Mouse (Mus musculus) lung, embryonic 15.5 days (tissue): ENCODE results near the gene Gm11042. TPM values are rescaled to one million over a fixed set of nuclear protein-coding genes. Genes with fewer than 3 reads are reported as not detected.
A peak's percentile ranks its signal among the peaks of the same experiment; 100 is the strongest.

Experiments used
- ATAC-seq: fragments of 200-750 bp; cut with Nextera tagmentation; 2 replicates; pipeline ENCODE4 v1.8.0; 2017; ENCODE audit warnings: moderate number of reproducible peaks, borderline replicate concordance; ENCODE audit not compliant: low FRiP score, low TSS enrichment; ENCODE audit errors: extremely low read depth
- H3K27ac ChIP-seq: fragments of 300-500 bp; sonication (generic); 2 replicates; pipeline ENCODE4 v1.5.1; 2015; ENCODE audit warnings: moderate library complexity, mild to moderate bottlenecking, inconsistent platforms
- H3K27me3 ChIP-seq: fragments of 300-500 bp; sonication (generic); 2 replicates; pipeline ENCODE4 v1.6.1; 2015; ENCODE audit warnings: inconsistent platforms
- H3K36me3 ChIP-seq: fragments of 300-500 bp; sonication (generic); 2 replicates; pipeline ENCODE4 v1.6.1; 2015; ENCODE audit warnings: inconsistent platforms
- H3K4me1 ChIP-seq: fragments of 300-500 bp; sonication (generic); 2 replicates; pipeline ENCODE4 v1.6.1; 2015; ENCODE audit warnings: inconsistent platforms
- H3K4me2 ChIP-seq: fragments of 300-500 bp; sonication (generic); 2 replicates; pipeline ENCODE4 v1.6.1; 2015; ENCODE audit warnings: inconsistent platforms, mild to moderate bottlenecking, moderate library complexity
- H3K4me3 ChIP-seq: fragments of 300-500 bp; sonication (generic); 2 replicates; pipeline ENCODE4 v1.5.1; 2015; ENCODE audit warnings: mild to moderate bottlenecking, inconsistent platforms
- H3K9ac ChIP-seq: fragments of 300-500 bp; sonication (generic); 2 replicates; pipeline ENCODE4 v1.6.1; 2015; ENCODE audit warnings: inconsistent platforms
- H3K9me3 ChIP-seq: fragments of 300-500 bp; sonication (generic); 2 replicates; pipeline ENCODE4 v1.6.1; 2016; ENCODE audit warnings: inconsistent platforms
- WGBS: fragments of 180-500 bp; shearing (Covaris S2); methylation state at CpG from one replicate; pipeline ENCODE4 v1.1.7; 2015; 5-methylcytosine and 5-hydroxymethylcytosine counted together
- polyA plus RNA-seq: library from polyadenylated mRNA; unstranded; fragments of >200 nt; fragmentation: Nextera tagmentation; extraction: Ambion mirVana; gene quantifications from 2 replicates; pipeline ENCODE4 v1.2.1, GENCODE M21; 2015

The Gm11042 gene
- polyA plus RNA-seq, 1 experiment from 2014 or later: not detected

- Histone ChIP-seq H3K27me3 (no peaks in the 10 kb centered on the region), H3K9me3 (no peaks in the 10 kb centered on the region), H3K36me3 (no peaks in the 10 kb centered on the region), H3K9ac (no peak overlapping the region), H3K27ac (no peak overlapping the region), H3K4me1 (no peaks in the 10 kb centered on the region), H3K4me2 (0 out of 2 replicates have a peak overlapping the region, but pooled peaks have one; percentile 26), H3K4me3 (no peak overlapping the region)
- no peak for ATAC-seq
- 11% methylated on average over 10 of the region's 10 CpGs for WGBS
These were observed 4.1 kb upstream of the Gm11042 start for GRCm38 (mm10) chr12:74320318-74320717.

DNA sequence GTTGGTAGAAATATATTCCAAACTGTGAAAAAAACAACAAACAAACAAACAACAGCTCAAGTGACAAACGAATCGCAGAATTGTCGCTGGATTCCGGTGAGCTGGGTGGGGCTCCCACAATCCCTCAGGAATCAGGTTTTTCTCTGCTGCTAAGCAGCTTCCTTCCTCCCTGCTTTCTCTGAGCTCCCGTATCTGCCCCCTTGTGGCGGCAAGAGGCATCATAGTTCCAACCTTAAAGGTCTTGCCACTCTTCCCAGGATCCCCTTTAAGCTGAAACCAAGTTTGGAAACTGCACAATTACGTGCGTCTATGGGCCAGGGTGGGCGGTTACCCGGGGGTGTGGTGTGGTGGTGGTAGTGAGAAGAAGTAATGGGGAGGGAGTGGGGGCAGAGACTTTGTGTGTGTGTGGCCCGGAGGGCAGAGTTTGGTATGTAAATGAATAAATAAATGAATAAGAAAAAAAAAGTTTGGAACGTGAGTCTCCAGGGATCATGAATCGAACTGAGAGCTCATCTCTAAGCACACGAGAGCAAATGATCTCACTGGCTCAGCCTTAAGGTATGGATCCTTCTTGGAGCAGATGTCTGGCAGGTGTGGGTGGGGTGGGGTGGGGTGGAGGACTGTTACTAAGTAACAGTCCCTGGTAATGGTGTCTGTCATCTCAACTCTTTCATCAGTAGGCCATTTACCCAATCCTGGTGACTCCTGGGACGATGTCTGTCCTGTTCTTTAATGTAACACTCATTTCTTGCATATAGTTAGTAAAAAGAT lies 980 bp upstream of the Gm11042 start:
- no peaks in the 10 kb centered on the region for H3K36me3 ChIP-seq
- peak overlapping the region; percentile 75 for H3K27ac ChIP-seq
- H3K9me3 ChIP-seq: no peaks in the 10 kb centered on the region
- H3K4me1 ChIP-seq: no peaks in the 10 kb centered on the region
- H3K27me3 ChIP-seq: no peaks in the 10 kb centered on the region
- H3K4me3 ChIP-seq: peak overlapping the region; percentile 56
- ATAC-seq: peak; percentile 87
- H3K4me2 ChIP-seq: peak overlapping the region; percentile 66
- WGBS: 7% methylated on average over 15 of the region's 15 CpGs
- peak overlapping the region; percentile 57 for H3K9ac ChIP-seq

DNA sequence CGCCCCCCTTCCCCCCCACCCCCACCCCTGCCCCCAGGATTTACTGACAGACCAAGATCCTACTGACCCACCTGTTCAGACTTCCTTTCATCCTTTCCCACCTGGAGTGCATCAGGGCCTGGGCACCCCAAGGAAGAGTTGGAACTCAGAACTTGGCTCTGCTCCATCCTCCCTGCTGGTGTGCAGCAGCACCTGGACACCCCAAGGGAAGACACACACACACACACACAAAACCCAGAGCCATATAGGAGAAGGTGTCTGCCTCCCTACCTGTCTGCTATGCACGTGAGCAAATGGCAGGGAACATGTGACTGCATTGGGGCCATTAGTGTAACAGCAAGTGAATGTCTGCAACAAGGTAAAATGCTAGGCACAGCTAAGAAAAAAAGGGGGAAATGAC lies 973 bp downstream of the Gm11042 start:
- Histone ChIP-seq H3K4me2 (no peak overlapping the region), H3K27me3 (no peaks in the 10 kb centered on the region), H3K36me3 (no peaks in the 10 kb centered on the region), H3K4me1 (no peaks in the 10 kb centered on the region), H3K4me3 (no peak overlapping the region), H3K9me3 (no peaks in the 10 kb centered on the region), H3K9ac (no peak overlapping the region), H3K27ac (no peak overlapping the region)
- ATAC-seq: no peak
- 41% methylated on average over 2 of the region's 2 CpGs for WGBS

GRCm38 (mm10) chr12:74312611-74313010 lies 3.6 kb downstream of the Gm11042 start:
- Histone ChIP-seq H3K27ac (no peak overlapping the region), H3K4me3 (no peak overlapping the region), H3K4me1 (no peaks in the 10 kb centered on the region), H3K4me2 (no peak overlapping the region), H3K27me3 (no peaks in the 10 kb centered on the region), H3K9me3 (no peaks in the 10 kb centered on the region), H3K36me3 (no peaks in the 10 kb centered on the region), H3K9ac (no peak overlapping the region)
- no peak for ATAC-seq
- 81% methylated on average over 3 of the region's 3 CpGs for WGBS

DNA sequence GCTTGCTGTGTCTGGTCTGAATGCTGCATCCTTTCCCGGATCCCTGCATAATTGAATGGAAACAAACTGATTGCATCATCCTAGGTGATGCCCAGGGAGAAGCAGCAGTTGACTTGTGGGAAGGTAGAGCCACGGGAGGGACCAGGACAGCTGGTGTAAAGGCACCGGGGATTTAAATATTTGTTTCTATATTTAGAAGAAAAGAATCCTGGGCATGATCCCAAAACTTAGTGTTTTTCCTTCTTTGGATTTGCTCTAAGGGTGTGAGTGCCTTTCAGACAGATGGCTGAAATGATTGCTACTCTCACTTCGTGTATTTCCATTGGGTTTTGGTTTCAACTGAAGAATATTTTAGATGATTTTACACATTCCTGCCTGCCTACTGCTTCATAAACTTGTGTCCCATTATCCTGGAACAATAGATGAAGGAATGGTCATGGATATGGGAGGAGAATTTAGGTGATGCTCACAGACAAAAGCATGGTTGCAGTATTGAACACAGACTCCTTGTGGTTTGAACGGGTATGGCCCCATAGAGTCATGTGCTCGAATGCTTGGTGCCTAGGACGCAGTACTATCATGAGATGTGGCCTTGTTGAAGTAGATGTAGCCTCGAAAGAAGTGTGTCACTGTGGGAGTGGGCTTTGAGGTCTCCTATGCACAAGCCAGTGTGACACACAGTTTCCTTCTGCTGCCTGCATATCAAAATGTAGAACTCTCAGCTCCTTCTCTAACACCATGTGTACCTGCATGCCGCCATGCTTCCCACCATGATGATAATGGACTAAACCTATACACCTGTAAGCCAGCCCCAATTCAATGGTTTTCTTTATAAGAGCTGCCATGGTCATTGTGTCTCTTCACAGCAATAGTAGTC lies 12.5 kb downstream of the Gm11042 start:
- H3K27ac ChIP-seq: no peak overlapping the region
- no peak overlapping the region for H3K9ac ChIP-seq
- H3K9me3 ChIP-seq: no peaks in the 10 kb centered on the region
- 63% methylated on average over 9 of the region's 9 CpGs for WGBS
- no peak overlapping the region for H3K4me3 ChIP-seq
- no peaks in the 10 kb centered on the region for H3K36me3 ChIP-seq
- no peak for ATAC-seq
- H3K27me3 ChIP-seq: no peaks in the 10 kb centered on the region
- no peaks in the 10 kb centered on the region for H3K4me1 ChIP-seq
- H3K4me2 ChIP-seq: no peak overlapping the region

DNA sequence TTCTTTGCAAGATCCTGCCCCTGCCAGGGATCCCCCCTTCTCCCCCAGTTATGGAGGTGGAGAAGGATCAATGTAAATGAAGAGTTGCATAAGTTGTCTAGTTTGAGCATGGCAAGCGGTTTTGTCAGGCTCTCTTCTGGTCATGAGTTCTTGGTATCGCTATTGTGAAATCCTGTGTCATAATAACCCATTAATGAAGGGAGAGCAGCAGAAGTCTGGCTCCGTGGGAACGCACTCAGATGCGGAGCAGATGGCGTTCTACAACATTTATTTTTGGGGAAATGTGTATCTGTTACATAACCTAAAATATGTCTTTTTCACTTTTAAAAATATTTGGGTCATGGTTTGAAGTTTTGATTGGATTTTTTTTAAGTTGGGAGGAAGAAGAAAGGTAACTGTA lies 14.6 kb downstream of the Gm11042 start:
- WGBS: 79% methylated on average over 6 of the region's 6 CpGs
- Histone ChIP-seq H3K27me3 (no peaks in the 10 kb centered on the region), H3K4me1 (no peaks in the 10 kb centered on the region), H3K9ac (no peak overlapping the region), H3K9me3 (no peaks in the 10 kb centered on the region), H3K27ac (no peak overlapping the region), H3K4me2 (no peak overlapping the region), H3K4me3 (no peak overlapping the region), H3K36me3 (no peaks in the 10 kb centered on the region)
- no peak for ATAC-seq

GRCm38 (mm10) chr12:74296374-74296773 lies 19.8 kb downstream of the Gm11042 start:
- H3K9ac ChIP-seq: no peak overlapping the region
- ATAC-seq: no peak
- H3K27ac ChIP-seq: no peak overlapping the region
- WGBS: 27% methylated on average over 5 of the region's 5 CpGs
- no peaks in the 10 kb centered on the region for H3K9me3 ChIP-seq
- H3K27me3 ChIP-seq: peaks cover 14% of the 10 kb centered on the region; the same call in 1 of the 2 replicates
- H3K36me3 ChIP-seq: no peaks in the 10 kb centered on the region
- H3K4me3 ChIP-seq: no peak overlapping the region
- no peak overlapping the region for H3K4me2 ChIP-seq
- no peaks in the 10 kb centered on the region for H3K4me1 ChIP-seq

DNA sequence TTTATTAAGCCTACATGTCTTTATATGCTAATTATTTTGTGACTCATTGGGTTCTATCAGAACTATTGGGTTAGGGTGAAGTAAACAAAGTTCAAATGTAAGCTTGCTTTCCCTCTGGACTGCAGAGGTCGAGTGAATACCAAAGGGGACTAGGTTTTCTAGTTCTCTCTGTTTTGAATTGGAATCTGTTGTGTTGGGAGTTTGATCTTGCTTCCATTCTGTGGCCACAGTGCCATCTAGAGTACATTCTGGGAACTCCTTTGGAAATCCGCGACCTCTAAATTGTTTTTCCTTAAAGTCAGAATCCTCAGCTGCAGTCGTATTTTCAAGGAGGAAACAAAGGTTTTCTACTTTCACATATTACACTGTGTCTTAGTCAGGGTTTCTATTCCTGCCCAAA lies 22.6 kb downstream of the Gm11042 start:
- no peaks in the 10 kb centered on the region for H3K36me3 ChIP-seq
- WGBS: 1% methylated on average over 4 of the region's 4 CpGs
- H3K9ac ChIP-seq: no peak overlapping the region
- no peaks in the 10 kb centered on the region for H3K4me1 ChIP-seq
- no peaks in the 10 kb centered on the region for H3K9me3 ChIP-seq
- no peak overlapping the region for H3K4me2 ChIP-seq
- no peak overlapping the region for H3K27ac ChIP-seq
- no peak overlapping the region for H3K4me3 ChIP-seq
- peaks cover 14% of the 10 kb centered on the region; the same call in 1 of the 2 replicates for H3K27me3 ChIP-seq
- ATAC-seq: no peak

GRCm38 (mm10) chr12:74290983-74291382 lies 25.2 kb downstream of the Gm11042 start:
- H3K36me3 ChIP-seq: no peaks in the 10 kb centered on the region
- no peak overlapping the region for H3K4me3 ChIP-seq
- no peaks in the 10 kb centered on the region for H3K4me1 ChIP-seq
- H3K9me3 ChIP-seq: no peaks in the 10 kb centered on the region
- H3K9ac ChIP-seq: no peak overlapping the region
- WGBS: 79% methylated on average over 4 of the region's 4 CpGs
- no peak for ATAC-seq
- no peak overlapping the region for H3K4me2 ChIP-seq
- no peak overlapping the region for H3K27ac ChIP-seq
- H3K27me3 ChIP-seq: peaks cover 17% of the 10 kb centered on the region

- H3K4me3 ChIP-seq: peak overlapping the region; percentile 35
- H3K9me3 ChIP-seq: no peaks in the 10 kb centered on the region
- peaks cover 39% of the 10 kb centered on the region for H3K27me3 ChIP-seq
- no peaks in the 10 kb centered on the region for H3K36me3 ChIP-seq
- ATAC-seq: no peak
- no peak overlapping the region for H3K27ac ChIP-seq
- no peak overlapping the region for H3K9ac ChIP-seq
- peak overlapping the region; percentile 74 for H3K4me2 ChIP-seq
- WGBS: 3% methylated on average over 11 of the region's 11 CpGs
- H3K4me1 ChIP-seq: peaks cover 7% of the 10 kb centered on the region
These were observed 31.5 kb downstream of the Gm11042 start for GRCm38 (mm10) chr12:74284685-74285054.

DNA sequence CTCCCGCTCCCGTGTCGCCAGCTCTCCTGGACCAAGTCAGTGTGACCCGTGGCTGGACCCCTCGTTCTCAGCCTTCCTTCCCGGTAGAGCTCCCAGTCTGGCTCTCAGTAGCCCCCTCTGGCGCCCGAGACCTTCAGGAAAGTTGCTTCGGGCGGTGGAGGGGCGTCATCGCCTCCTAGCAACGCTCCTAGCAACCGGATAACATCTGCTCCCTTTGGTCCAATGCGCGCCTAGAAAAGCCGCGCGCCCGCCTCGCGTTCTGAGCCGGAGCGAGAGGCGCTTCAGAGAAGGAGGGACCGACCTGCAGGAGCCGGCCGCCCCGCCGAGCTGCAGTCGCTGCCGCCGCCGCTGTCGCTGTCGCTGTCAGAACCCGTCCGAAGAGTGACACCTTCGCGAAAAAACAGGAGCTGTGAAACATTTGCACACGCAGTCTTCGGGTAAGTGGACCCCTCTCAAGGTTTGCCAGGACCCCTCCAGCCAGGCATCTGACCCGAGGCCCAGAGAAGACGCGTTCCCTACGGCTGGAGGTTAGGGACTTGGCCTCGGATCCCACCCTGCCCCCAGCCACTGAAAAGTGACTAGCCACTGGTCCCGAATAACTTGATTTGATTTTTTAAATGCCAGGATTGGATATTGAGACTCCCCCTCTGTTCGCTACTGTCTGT lies 32.0 kb downstream of the Gm11042 start:
- Histone ChIP-seq H3K27me3 (peaks cover 39% of the 10 kb centered on the region), H3K9me3 (no peaks in the 10 kb centered on the region), H3K27ac (no peak overlapping the region), H3K4me2 (peak overlapping the region; percentile 74), H3K4me3 (peak overlapping the region; percentile 35), H3K9ac (no peak overlapping the region), H3K36me3 (no peaks in the 10 kb centered on the region), H3K4me1 (peaks cover 7% of the 10 kb centered on the region)
- ATAC-seq: peak; percentile 96
- under 1% methylated on average over 49 of the region's 49 CpGs for WGBS

DNA sequence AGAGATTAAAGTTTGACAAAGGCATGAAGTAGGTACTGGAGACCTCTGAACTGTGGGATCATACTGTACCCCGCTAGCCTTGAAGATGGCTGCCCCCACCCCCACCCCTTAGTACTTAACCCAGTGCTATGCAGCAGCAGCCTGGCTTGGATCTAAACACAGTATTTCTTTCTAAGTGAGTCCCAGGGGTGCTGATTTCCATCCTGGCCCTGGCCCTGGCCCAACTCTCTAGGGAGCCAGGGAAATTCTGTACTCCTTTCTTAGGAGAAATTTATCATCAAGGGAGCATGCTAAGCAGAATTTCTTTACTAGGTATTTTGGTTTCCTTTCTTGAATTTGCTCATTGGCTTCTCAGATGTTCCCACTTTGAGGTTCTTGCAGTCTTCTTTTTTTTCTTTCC lies 33.3 kb downstream of the Gm11042 start:
- no peak overlapping the region for H3K9ac ChIP-seq
- H3K27ac ChIP-seq: no peak overlapping the region
- H3K27me3 ChIP-seq: peaks cover 39% of the 10 kb centered on the region
- no peak overlapping the region for H3K4me3 ChIP-seq
- ATAC-seq: no peak
- H3K36me3 ChIP-seq: no peaks in the 10 kb centered on the region
- H3K4me2 ChIP-seq: no peak overlapping the region
- H3K9me3 ChIP-seq: no peaks in the 10 kb centered on the region
- 69% methylated on average over 1 of the region's 1 CpGs for WGBS
- H3K4me1 ChIP-seq: peaks cover 7% of the 10 kb centered on the region
